Mouse (Mus musculus) WW6 (cell line): ENCODE results near the gene Vmn2r71.

ENCODE experiments used
- DNase-seq: peaks from one replicate; pipeline ENCODE4 v3.0.0-alpha.2; 2013; ENCODE audit warnings: low read depth, low spot score

Vmn2r71 gene

GRCm38 (mm10) chr7:85562787-85563186 is at the start of gene Vmn2r71:
Gene Vmn2r71, plus strand, starts transcription at chr7:85563087.
- DNase-seq: no peak

- DNase-seq: no peak
Observed at GRCm38 (mm10) chr7:85542108-85542507, 20.8 kb upstream of the Vmn2r71 start.

- no peak for DNase-seq
Observed at GRCm38 (mm10) chr7:85543118-85543517, 19.8 kb upstream of the Vmn2r71 start.

- no peak for DNase-seq
Observed at GRCm38 (mm10) chr7:85569092-85569491, 6.2 kb downstream of the Vmn2r71 start, which contains the start of gene Vmn2r70. Gene Vmn2r70, minus strand, starts transcription at chr7:85569192.
